Mouse (Mus musculus): ENCODE results near the gene Serpina1c. TPM values are rescaled to one million over a fixed set of nuclear protein-coding genes. Genes with fewer than 3 reads are reported as not detected.
"Not testable (repeated sequence)": the region's sequence is repeated elsewhere in the genome, so short reads cannot be mapped to it uniquely, and the experiment has no call there.

Gene Serpina1c
- polyA plus RNA-seq (2012; rRNA removed): 0.90 and 6.6 TPM in 2 replicates

- WGBS: 79% methylated on average over 4 of the region's 4 CpGs
- not testable (repeated sequence) for H3K4me3 ChIP-seq (ENCODE audit: extremely low read depth, insufficient read depth, insufficient read length); DNase-seq (ENCODE audit: low read depth in 1 of 2, low spot score in 2 of 2); H3K4me1 ChIP-seq (ENCODE audit: control insufficient read depth, insufficient read depth, insufficient read length); H3K27me3 ChIP-seq (ENCODE audit: control insufficient read depth, insufficient read depth, low read length); H3K36me3 ChIP-seq (ENCODE audit: control insufficient read depth, insufficient read depth, low read length); H3K27ac ChIP-seq (ENCODE audit: insufficient read depth, low read length)
Observed at GRCm38 (mm10) chr12:103904837-103905340, at the start of gene Serpina1c. Gene Serpina1c (minus strand): TSS chr12:103904887.

DNA sequence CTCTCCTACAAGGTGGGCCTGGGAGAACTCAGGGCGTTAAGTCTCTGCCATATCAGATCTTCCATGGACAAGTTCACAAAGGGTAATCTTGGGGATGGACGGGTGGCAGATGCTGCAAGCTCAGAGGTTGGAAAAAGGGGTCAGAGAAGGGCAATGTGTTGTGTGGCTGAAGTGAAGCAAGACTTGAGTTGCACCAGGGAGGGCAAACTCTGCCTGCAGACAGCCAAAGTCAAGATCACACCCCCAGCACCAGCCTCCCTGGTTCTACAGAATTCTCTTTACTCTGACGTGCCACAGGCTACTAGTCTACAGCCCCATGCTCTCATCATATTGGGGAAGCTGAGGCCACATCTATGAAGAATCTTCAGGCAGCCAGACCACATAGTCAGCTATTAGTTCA, 48.3 kb upstream of the Serpina1c start:
- H3K36me3 ChIP-seq (ENCODE audit: control insufficient read depth, insufficient read depth, low read length); H3K27me3 ChIP-seq (ENCODE audit: control insufficient read depth, insufficient read depth, low read length); DNase-seq (ENCODE audit: low read depth in 1 of 2, low spot score in 2 of 2); H3K27ac ChIP-seq (ENCODE audit: insufficient read depth, low read length); H3K4me1 ChIP-seq (ENCODE audit: control insufficient read depth, insufficient read depth, insufficient read length); H3K4me3 ChIP-seq (ENCODE audit: extremely low read depth, insufficient read depth, insufficient read length): not testable (repeated sequence)
- WGBS: 82% methylated on average over 3 of the region's 3 CpGs

DNA sequence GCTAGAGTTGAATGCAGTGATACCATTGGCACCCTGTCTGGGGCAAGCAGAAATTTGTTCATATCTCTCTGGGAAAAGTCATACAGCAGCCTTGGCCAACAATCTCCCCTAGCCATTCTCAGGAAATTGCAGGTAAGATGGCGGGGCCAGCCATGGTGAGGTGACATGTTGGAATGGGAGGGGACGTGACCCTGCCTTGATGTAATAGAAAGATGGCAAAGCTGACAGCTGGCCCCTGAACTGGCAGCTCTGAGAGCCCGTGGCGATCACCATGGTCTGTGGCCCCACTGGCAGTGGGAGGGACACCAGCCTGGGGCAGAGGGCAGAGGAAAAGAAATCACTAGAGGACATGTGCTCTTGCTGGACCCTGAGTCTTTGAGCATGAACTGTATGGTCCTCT, 41.6 kb upstream of the Serpina1c start:
- DNase-seq (ENCODE audit: low read depth in 1 of 2, low spot score in 2 of 2): no peak
- Histone ChIP-seq H3K4me1 (ENCODE audit: control insufficient read depth, insufficient read depth, insufficient read length) (no peaks in the 10 kb centered on the region), H3K4me3 (ENCODE audit: extremely low read depth, insufficient read depth, insufficient read length) (no peak overlapping the region), H3K27ac (ENCODE audit: insufficient read depth, low read length) (no peak overlapping the region), H3K27me3 (ENCODE audit: control insufficient read depth, insufficient read depth, low read length) (no peaks in the 10 kb centered on the region), H3K36me3 (ENCODE audit: control insufficient read depth, insufficient read depth, low read length) (no peaks in the 10 kb centered on the region)
- 85% methylated on average over 4 of the region's 4 CpGs for WGBS
- TF ChIP-seq CTCF (IDR thresholded peaks at IDR 0.05; ENCODE audit: extremely low read depth, insufficient read depth, insufficient read length, insufficient replicate concordance) (no peak), POLR2A (IDR thresholded peaks at IDR 0.05; ENCODE audit: low read depth, low read length) (no peak)

GRCm38 (mm10) chr12:103909181-103909580, 4.5 kb upstream of the Serpina1c start:
- not testable (repeated sequence) for H3K27ac ChIP-seq (ENCODE audit: insufficient read depth, low read length); H3K4me3 ChIP-seq (ENCODE audit: extremely low read depth, insufficient read depth, insufficient read length); DNase-seq (ENCODE audit: low read depth in 1 of 2, low spot score in 2 of 2); H3K4me1 ChIP-seq (ENCODE audit: control insufficient read depth, insufficient read depth, insufficient read length); H3K36me3 ChIP-seq (ENCODE audit: control insufficient read depth, insufficient read depth, low read length); H3K27me3 ChIP-seq (ENCODE audit: control insufficient read depth, insufficient read depth, low read length)
- 94% methylated on average over 12 of the region's 16 CpGs for WGBS

DNA sequence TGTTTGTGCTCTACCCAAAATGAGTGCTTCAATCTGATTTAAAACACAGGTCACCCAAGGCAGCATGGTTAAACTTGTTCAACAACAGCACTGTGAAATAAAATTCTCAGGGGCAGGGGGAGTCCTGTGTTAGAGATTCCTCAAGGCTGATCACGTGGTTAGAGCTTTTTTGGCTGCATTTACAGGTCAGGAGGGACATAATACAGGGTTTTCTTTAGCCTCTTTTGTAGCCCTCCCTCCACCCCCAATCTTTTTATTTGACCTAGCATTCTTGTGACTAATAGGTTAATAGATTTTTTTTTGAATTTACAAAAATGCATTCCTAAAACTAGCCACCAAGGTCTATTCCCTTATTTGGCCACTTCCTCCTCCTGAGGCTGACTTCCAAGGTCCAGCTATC, 3.1 kb upstream of the Serpina1c start:
- not testable (repeated sequence) for H3K27ac ChIP-seq (ENCODE audit: insufficient read depth, low read length); H3K27me3 ChIP-seq (ENCODE audit: control insufficient read depth, insufficient read depth, low read length); H3K4me3 ChIP-seq (ENCODE audit: extremely low read depth, insufficient read depth, insufficient read length); H3K4me1 ChIP-seq (ENCODE audit: control insufficient read depth, insufficient read depth, insufficient read length); H3K36me3 ChIP-seq (ENCODE audit: control insufficient read depth, insufficient read depth, low read length); DNase-seq (ENCODE audit: low read depth in 1 of 2, low spot score in 2 of 2)
- 30% methylated on average over 1 of the region's 1 CpGs for WGBS

- H3K27ac ChIP-seq (ENCODE audit: insufficient read depth, low read length); H3K36me3 ChIP-seq (ENCODE audit: control insufficient read depth, insufficient read depth, low read length); H3K4me3 ChIP-seq (ENCODE audit: extremely low read depth, insufficient read depth, insufficient read length); H3K4me1 ChIP-seq (ENCODE audit: control insufficient read depth, insufficient read depth, insufficient read length); DNase-seq (ENCODE audit: low read depth in 1 of 2, low spot score in 2 of 2); H3K27me3 ChIP-seq (ENCODE audit: control insufficient read depth, insufficient read depth, low read length): not testable (repeated sequence)
- 88% methylated on average over 3 of the region's 3 CpGs for WGBS
Observed at GRCm38 (mm10) chr12:103901929-103902328, 2.8 kb downstream of the Serpina1c start.

DNA sequence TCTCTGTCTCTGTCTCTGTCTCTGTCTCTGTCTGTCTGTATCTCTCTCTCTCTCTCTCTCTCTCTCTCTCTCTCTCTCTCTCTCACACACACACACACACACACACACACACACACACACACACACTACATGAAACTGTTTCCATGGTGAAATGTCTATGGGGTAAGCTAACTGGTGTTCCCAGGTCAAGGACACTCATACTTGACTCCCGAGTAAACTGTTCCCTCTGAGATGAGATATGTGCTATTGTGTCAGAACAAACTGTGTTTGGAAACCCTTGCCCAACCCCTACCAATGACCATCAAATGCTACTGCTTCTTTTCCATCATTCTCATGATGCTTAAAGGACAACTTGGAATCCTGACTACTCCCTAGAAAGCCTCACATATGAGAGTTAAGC, 37.8 kb downstream of the Serpina1c start:
- H3K4me1 ChIP-seq (ENCODE audit: control insufficient read depth, insufficient read depth, insufficient read length); H3K27ac ChIP-seq (ENCODE audit: insufficient read depth, low read length); H3K4me3 ChIP-seq (ENCODE audit: extremely low read depth, insufficient read depth, insufficient read length); H3K27me3 ChIP-seq (ENCODE audit: control insufficient read depth, insufficient read depth, low read length); DNase-seq (ENCODE audit: low read depth in 1 of 2, low spot score in 2 of 2); H3K36me3 ChIP-seq (ENCODE audit: control insufficient read depth, insufficient read depth, low read length): not testable (repeated sequence)
- 81% methylated on average over 1 of the region's 1 CpGs for WGBS

DNA sequence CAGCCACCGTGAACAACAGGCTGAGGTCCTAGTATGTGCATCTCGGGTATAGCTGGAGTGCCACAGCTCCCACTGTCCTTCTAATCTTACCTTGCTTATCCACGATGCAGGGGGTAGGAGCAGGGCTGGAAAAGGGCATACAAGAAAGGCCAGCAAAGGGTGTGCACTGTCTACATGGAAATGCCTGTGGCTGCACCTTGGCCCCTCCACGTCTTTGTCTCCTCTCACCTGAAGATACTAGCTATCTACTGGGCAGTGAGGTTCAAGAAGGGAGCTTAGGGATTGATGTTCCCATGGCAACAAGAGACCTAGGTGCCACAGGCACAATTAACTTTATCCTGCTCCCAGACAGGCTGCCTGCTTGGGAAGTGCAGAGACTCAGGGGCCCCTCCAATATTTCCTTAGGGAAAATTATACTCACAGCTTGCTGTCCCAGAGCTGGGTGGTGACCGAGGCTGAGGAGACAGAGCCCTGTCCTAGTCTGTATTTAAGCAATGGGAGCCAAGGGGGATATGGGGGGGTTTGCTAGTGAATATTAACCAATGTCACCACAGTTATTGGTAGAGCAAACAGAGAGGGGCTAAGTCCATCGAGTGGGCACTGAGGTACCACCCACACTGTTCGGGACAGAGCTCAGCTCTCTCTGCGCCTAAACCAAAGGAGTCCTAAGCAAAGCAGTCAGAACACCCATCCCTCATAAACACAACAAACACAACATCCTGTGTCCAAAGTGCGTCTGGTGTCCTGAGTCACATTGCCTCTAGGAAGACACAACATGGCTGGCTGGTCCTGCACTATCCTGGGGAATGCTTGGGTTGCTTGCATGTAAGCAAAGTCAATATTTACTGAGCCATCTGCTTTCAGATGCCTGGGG, 41.3 kb downstream of the Serpina1c start, which contains the start of gene Serpina1a:
Gene Serpina1a, minus strand, starts transcription at position 462 of the 874 bp plus-strand sequence.
- not testable (repeated sequence) for H3K27ac ChIP-seq (ENCODE audit: insufficient read depth, low read length); DNase-seq (ENCODE audit: low read depth in 1 of 2, low spot score in 2 of 2); H3K27me3 ChIP-seq (ENCODE audit: control insufficient read depth, insufficient read depth, low read length); H3K4me1 ChIP-seq (ENCODE audit: control insufficient read depth, insufficient read depth, insufficient read length); H3K4me3 ChIP-seq (ENCODE audit: extremely low read depth, insufficient read depth, insufficient read length); H3K36me3 ChIP-seq (ENCODE audit: control insufficient read depth, insufficient read depth, low read length)
- WGBS: 85% methylated on average over 9 of the region's 9 CpGs
